Mouse (Mus musculus): ENCODE data around the gene Fam172a.

DNA sequence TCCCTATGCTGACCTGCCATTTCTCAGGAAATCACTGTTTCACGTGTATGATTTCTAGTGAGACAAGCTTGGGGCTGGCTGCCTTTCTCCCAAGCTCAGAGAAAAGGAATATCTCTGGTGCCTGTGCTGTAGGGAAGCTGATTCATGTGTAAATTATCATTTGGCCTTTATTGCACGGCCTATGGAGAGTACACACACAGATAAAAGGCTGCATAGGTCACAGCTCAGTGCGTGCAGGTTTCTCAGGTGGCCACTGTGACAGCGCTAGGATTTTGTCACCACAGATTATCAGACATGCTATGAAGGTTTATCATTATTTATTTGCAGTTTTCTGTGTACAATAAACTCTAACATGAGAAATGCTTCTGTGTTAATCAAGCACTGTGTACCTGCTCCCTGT lies 408.8 kb downstream of the Fam172a start:
- TF ChIP-seq POLR2A (IDR thresholded peaks at IDR 0.05; ENCODE audit: extremely low read depth, insufficient read depth, low read length) = no peak
- TF ChIP-seq CTCF (IDR thresholded peaks at IDR 0.05; ENCODE audit: low read depth, low read length) = no peak

Data from liver, adult 2 months (tissue).